Mouse (Mus musculus): ENCODE data around the gene Rbpjl. TPM values are rescaled to one million over a fixed set of nuclear protein-coding genes. Genes with fewer than 3 reads are reported as not detected.

The Rbpjl gene
- polyA plus RNA-seq, 1 experiment from 2014 or later: 0.05 TPM

GRCm38 (mm10) chr2:164403396-164404081 is 598 bp downstream of the Rbpjl start:
- Histone ChIP-seq H3K36me3 (no peaks in the 10 kb centered on the region), H3K9me3 (no peaks in the 10 kb centered on the region), H3K27ac (replicated peaks) (no peak overlapping the region), H3K9ac (replicated peaks) (no peak overlapping the region), H3K4me3 (no peak overlapping the region), H3K27me3 (peaks cover 93% of the 10 kb centered on the region), H3K4me2 (replicated peaks) (no peak overlapping the region), H3K4me1 (peaks cover 18% of the 10 kb centered on the region)
- no peak for ATAC-seq (replicated peaks)
- WGBS: 11% methylated on average over 14 of the region's 14 CpGs

- WGBS: under 1% methylated on average over 39 of the region's 49 CpGs
- no peak overlapping the region; the same call in 1 of the 2 replicates for H3K9ac ChIP-seq (replicated peaks)
- no peak for ATAC-seq (replicated peaks)
Observed at GRCm38 (mm10) chr2:164404082-164404990, 1.4 kb downstream of the Rbpjl start.

GRCm38 (mm10) chr2:164405060-164405459 is 2.1 kb downstream of the Rbpjl start, which contains the start of gene Matn4:
Matn4 (minus strand) TSS chr2:164405160.
- Histone ChIP-seq H3K4me1 (peaks cover 18% of the 10 kb centered on the region), H3K4me2 (replicated peaks) (peak within 1 kb of the TSS; percentile 32), H3K4me3 (peak within 1 kb of the TSS; percentile 18), H3K9ac (replicated peaks) (no peak within 1 kb of the TSS; the same call in 1 of the 2 replicates), H3K36me3 (no peaks in the 10 kb centered on the region), H3K27ac (replicated peaks) (no peak within 1 kb of the TSS), H3K9me3 (no peaks in the 10 kb centered on the region), H3K27me3 (peaks cover 94% of the 10 kb centered on the region)
- ATAC-seq (replicated peaks): no peak
- 5% methylated on average over 9 of the region's 9 CpGs for WGBS

More at GRCm38 (mm10) chr2:164404082-164404990, 1.4 kb downstream of the Rbpjl start:
- Histone ChIP-seq H3K27me3 (peaks cover 95% of the 10 kb centered on the region), H3K4me3 (peak overlapping the region; percentile 18), H3K27ac (replicated peaks) (no peak overlapping the region), H3K9me3 (no peaks in the 10 kb centered on the region), H3K4me1 (peaks cover 18% of the 10 kb centered on the region), H3K4me2 (replicated peaks) (peak overlapping the region; percentile 32), H3K36me3 (no peaks in the 10 kb centered on the region)

- no peak for ATAC-seq (replicated peaks)
- WGBS: 39% methylated on average over 5 of the region's 5 CpGs
- Histone ChIP-seq H3K27me3 (peaks cover 89% of the 10 kb centered on the region), H3K9me3 (no peaks in the 10 kb centered on the region), H3K27ac (replicated peaks) (no peak overlapping the region), H3K36me3 (no peaks in the 10 kb centered on the region), H3K9ac (replicated peaks) (no peak overlapping the region), H3K4me1 (peaks cover 15% of the 10 kb centered on the region), H3K4me3 (no peak overlapping the region), H3K4me2 (replicated peaks) (no peak overlapping the region)
Observed at GRCm38 (mm10) chr2:164405519-164405918, 2.6 kb downstream of the Rbpjl start.

GRCm38 (mm10) chr2:164407708-164408107 is 4.8 kb downstream of the Rbpjl start:
- no peak; the same call in 1 of the 2 replicates for ATAC-seq (replicated peaks)
- Histone ChIP-seq H3K4me1 (peaks cover 11% of the 10 kb centered on the region), H3K27me3 (peaks cover 69% of the 10 kb centered on the region), H3K27ac (replicated peaks) (no peak overlapping the region), H3K4me2 (replicated peaks) (no peak overlapping the region), H3K9me3 (no peaks in the 10 kb centered on the region), H3K4me3 (no peak overlapping the region), H3K36me3 (no peaks in the 10 kb centered on the region), H3K9ac (replicated peaks) (no peak overlapping the region)
- WGBS: under 1% methylated on average over 22 of the region's 22 CpGs

GRCm38 (mm10) chr2:164414167-164414566 is 11.2 kb downstream of the Rbpjl start:
- no peaks in the 10 kb centered on the region for H3K9me3 ChIP-seq
- peak overlapping the region; percentile 14 for H3K4me3 ChIP-seq
- no peak overlapping the region for H3K27ac ChIP-seq (replicated peaks)
- ATAC-seq (replicated peaks): no peak
- peaks cover 11% of the 10 kb centered on the region; the same call in 1 of the 2 replicates for H3K27me3 ChIP-seq
- H3K9ac ChIP-seq (replicated peaks): no peak overlapping the region
- 16% methylated on average over 28 of the region's 28 CpGs for WGBS
- H3K36me3 ChIP-seq: no peaks in the 10 kb centered on the region
- H3K4me2 ChIP-seq (replicated peaks): peak overlapping the region; percentile 36
- peaks cover 3% of the 10 kb centered on the region; the same call in 1 of the 2 replicates for H3K4me1 ChIP-seq

- WGBS: 73% methylated on average over 10 of the region's 10 CpGs
- no peak overlapping the region for H3K27ac ChIP-seq (replicated peaks)
Observed at GRCm38 (mm10) chr2:164414581-164414980, 11.6 kb downstream of the Rbpjl start.

GRCm38 (mm10) chr2:164417198-164417597 is 14.3 kb downstream of the Rbpjl start:
- Histone ChIP-seq H3K4me3 (no peak overlapping the region), H3K9ac (replicated peaks) (no peak overlapping the region), H3K4me1 (peaks cover 3% of the 10 kb centered on the region; the same call in 1 of the 2 replicates), H3K9me3 (no peaks in the 10 kb centered on the region), H3K36me3 (no peaks in the 10 kb centered on the region), H3K4me2 (replicated peaks) (no peak overlapping the region), H3K27me3 (peaks cover 4% of the 10 kb centered on the region; the same call in 1 of the 2 replicates), H3K27ac (replicated peaks) (no peak overlapping the region)
- 2% methylated on average over 2 of the region's 2 CpGs for WGBS
- ATAC-seq (replicated peaks): no peak

More at GRCm38 (mm10) chr2:164414581-164414980, 11.6 kb downstream of the Rbpjl start:
- Histone ChIP-seq H3K27me3 (peaks cover 7% of the 10 kb centered on the region; the same call in 1 of the 2 replicates), H3K4me1 (peaks cover 3% of the 10 kb centered on the region; the same call in 1 of the 2 replicates), H3K36me3 (no peaks in the 10 kb centered on the region), H3K4me3 (peak overlapping the region; percentile 14), H3K9ac (replicated peaks) (no peak overlapping the region), H3K4me2 (replicated peaks) (peak overlapping the region; percentile 36), H3K9me3 (no peaks in the 10 kb centered on the region)
- ATAC-seq (replicated peaks): no peak

GRCm38 (mm10) chr2:164418308-164418875 is 15.5 kb downstream of the Rbpjl start:
- Histone ChIP-seq H3K9me3 (no peaks in the 10 kb centered on the region), H3K4me3 (no peak overlapping the region), H3K36me3 (no peaks in the 10 kb centered on the region), H3K9ac (replicated peaks) (no peak overlapping the region), H3K4me2 (replicated peaks) (no peak overlapping the region), H3K27ac (replicated peaks) (no peak overlapping the region), H3K27me3 (peaks cover 4% of the 10 kb centered on the region; the same call in 1 of the 2 replicates), H3K4me1 (peaks cover 3% of the 10 kb centered on the region; the same call in 1 of the 2 replicates)
- ATAC-seq (replicated peaks): no peak
- WGBS: 29% methylated on average over 3 of the region's 3 CpGs

- Histone ChIP-seq H3K4me1 (no peaks in the 10 kb centered on the region), H3K27ac (replicated peaks) (no peak overlapping the region), H3K27me3 (peaks cover under 1% of the 10 kb centered on the region; the same call in 1 of the 2 replicates), H3K4me3 (no peak overlapping the region), H3K9ac (replicated peaks) (no peak overlapping the region), H3K9me3 (no peaks in the 10 kb centered on the region), H3K36me3 (no peaks in the 10 kb centered on the region), H3K4me2 (replicated peaks) (no peak overlapping the region)
- ATAC-seq (replicated peaks): no peak
- 2% methylated on average over 3 of the region's 3 CpGs for WGBS
Observed at GRCm38 (mm10) chr2:164419489-164419888, 16.5 kb downstream of the Rbpjl start.

- H3K9ac ChIP-seq (replicated peaks): no peak overlapping the region
- no peaks in the 10 kb centered on the region for H3K9me3 ChIP-seq
- no peak overlapping the region for H3K4me2 ChIP-seq (replicated peaks)
- no peaks in the 10 kb centered on the region for H3K36me3 ChIP-seq
- H3K27me3 ChIP-seq: no peaks in the 10 kb centered on the region
- H3K27ac ChIP-seq (replicated peaks): no peak overlapping the region
- ATAC-seq (replicated peaks): no peak
- WGBS: 92% methylated on average over 7 of the region's 7 CpGs
- H3K4me1 ChIP-seq: no peaks in the 10 kb centered on the region
- H3K4me3 ChIP-seq: no peak overlapping the region
Observed at GRCm38 (mm10) chr2:164421306-164421705, 18.4 kb downstream of the Rbpjl start.
